Mouse (Mus musculus) midbrain, embryonic 16.5 days (tissue): ENCODE measurements around the gene Ttc30a2. TPM values are rescaled to one million over a fixed set of nuclear protein-coding genes. Genes with fewer than 3 reads are reported as not detected.

ENCODE experiments used
- ATAC-seq: fragments of 200-750 bp; cut with Nextera tagmentation; 2 replicates; pipeline ENCODE4 v1.8.0; 2017; ENCODE audit warnings: moderate TSS enrichment
- H3K27ac ChIP-seq: fragments of 300-500 bp; sonication (generic); 2 replicates; pipeline ENCODE4 v1.5.1; 2014; ENCODE audit warnings: mild to moderate bottlenecking, low read length, mixed read lengths
- H3K27me3 ChIP-seq: fragments of 300-500 bp; sonication (generic); 2 replicates; pipeline ENCODE4 v1.6.1; 2014; ENCODE audit warnings: low read depth, low read length, mixed read lengths; ENCODE audit not compliant: control insufficient read depth, insufficient read depth
- H3K36me3 ChIP-seq: fragments of 300-500 bp; sonication (generic); 2 replicates; pipeline ENCODE4 v1.6.1; 2014; ENCODE audit warnings: mild to moderate bottlenecking, low read length, moderate library complexity, mixed read lengths; ENCODE audit not compliant: control insufficient read depth, insufficient read depth
- H3K4me1 ChIP-seq: fragments of 300-500 bp; sonication (generic); 2 replicates; pipeline ENCODE4 v1.6.1; 2014; ENCODE audit warnings: mild to moderate bottlenecking, low read length, mixed read lengths; ENCODE audit not compliant: control insufficient read depth, insufficient read depth
- H3K4me2 ChIP-seq: fragments of 300-500 bp; sonication (generic); 2 replicates; pipeline ENCODE4 v1.6.1; 2014; ENCODE audit warnings: mild to moderate bottlenecking, low read length, mixed read lengths
- H3K4me3 ChIP-seq: fragments of 300-500 bp; sonication (generic); 2 replicates; pipeline ENCODE4 v1.5.1; 2014; ENCODE audit warnings: low read depth, mild to moderate bottlenecking, low read length, moderate library complexity, mixed read lengths
- H3K9ac ChIP-seq: fragments of 300-500 bp; sonication (generic); 2 replicates; pipeline ENCODE4 v1.6.1; 2014; ENCODE audit warnings: low read depth, low read length, mixed read lengths
- H3K9me3 ChIP-seq: fragments of 300-500 bp; sonication (generic); replicated peaks from 2 replicates; pipeline ENCODE4 v1.6.1; 2014; ENCODE audit warnings: mild to moderate bottlenecking, low read length, mixed read lengths; ENCODE audit not compliant: control insufficient read depth, poor library complexity, severe bottlenecking
- WGBS: fragments of 180-500 bp; shearing (Covaris S2); extraction: QIAGEN DNeasy Blood & Tissue Kit; methylation state at CpG from one replicate; pipeline ENCODE4 v1.1.7; 2014; 5-methylcytosine and 5-hydroxymethylcytosine counted together
- polyA plus RNA-seq: library from polyadenylated mRNA; unstranded; fragments of >200 nt; fragmentation: Nextera tagmentation; extraction: Ambion mirVana; gene quantifications from 2 replicates; pipeline ENCODE4 v1.2.1, GENCODE M21; 2015

The Ttc30a2 gene
- polyA plus RNA-seq, 1 experiment from 2014 or later: 0.78 TPM

DNA sequence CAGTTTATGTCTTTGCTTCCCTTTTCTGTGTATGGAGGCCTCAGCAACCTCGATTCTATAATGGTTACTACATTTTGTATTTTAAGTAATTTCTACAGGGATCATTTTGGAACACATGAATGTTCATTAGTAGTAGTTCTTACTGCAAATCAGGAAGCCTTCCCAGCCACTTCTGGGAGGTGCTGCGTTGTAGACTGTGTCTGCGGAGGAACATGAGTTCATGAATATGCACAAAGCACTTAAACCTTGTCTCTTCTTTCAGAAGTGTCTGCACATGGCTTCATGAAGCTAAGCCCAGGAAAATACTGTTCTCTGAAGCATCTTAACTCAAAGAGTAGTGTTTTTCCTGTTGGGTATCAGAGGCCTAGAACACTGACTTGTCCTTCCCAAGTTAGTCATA is 50.0 kb downstream of the Ttc30a2 start:
- no peaks in the 10 kb centered on the region for H3K4me1 ChIP-seq
- H3K36me3 ChIP-seq: no peaks in the 10 kb centered on the region; the same call in 1 of the 2 replicates
- H3K27me3 ChIP-seq: no peaks in the 10 kb centered on the region
- H3K4me2 ChIP-seq: no peak overlapping the region
- WGBS: 91% methylated on average over 3 of the region's 3 CpGs
- no peak overlapping the region for H3K27ac ChIP-seq
- H3K9ac ChIP-seq: no peak overlapping the region
- H3K9me3 ChIP-seq: no peaks in the 10 kb centered on the region
- ATAC-seq: no peak
- no peak overlapping the region for H3K4me3 ChIP-seq

DNA sequence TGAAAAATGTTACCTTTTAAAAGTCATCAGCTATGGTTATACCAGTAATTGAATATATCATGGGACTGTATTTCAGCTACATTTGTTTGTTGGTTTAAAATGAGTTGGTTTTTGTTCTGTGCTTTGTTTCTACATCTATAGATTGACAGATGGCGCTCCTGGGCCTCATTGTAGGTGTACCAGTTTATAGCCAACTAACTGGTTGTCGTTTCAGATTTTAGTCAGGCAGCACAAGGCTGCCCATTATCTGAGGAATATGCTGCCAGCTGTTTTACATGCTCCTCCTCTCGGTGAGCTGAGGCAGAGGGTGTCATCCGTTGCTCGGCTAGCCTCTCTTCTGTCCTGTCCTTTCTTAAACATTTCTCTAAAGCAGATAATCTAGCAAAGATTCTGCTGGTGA is 51.9 kb downstream of the Ttc30a2 start:
- Histone ChIP-seq H3K27ac (no peak overlapping the region), H3K4me2 (no peak overlapping the region)

More for the DNA sequence above, 51.9 kb downstream of the Ttc30a2 start:
- Histone ChIP-seq H3K4me1 (no peaks in the 10 kb centered on the region), H3K9ac (no peak overlapping the region), H3K4me3 (no peak overlapping the region), H3K9me3 (no peaks in the 10 kb centered on the region), H3K27me3 (no peaks in the 10 kb centered on the region), H3K36me3 (no peaks in the 10 kb centered on the region; the same call in 1 of the 2 replicates)
- WGBS: 74% methylated on average over 5 of the region's 5 CpGs
- no peak for ATAC-seq

Other genes starting within 250 kb of the Ttc30a2 start
- 26.5 and 26.7 TPM in 2 replicates for gene Agps, start 146.0 kb downstream of the Ttc30a2 start, polyA plus RNA-seq
- 21.4 and 22.7 TPM in 2 replicates for gene Ttc30b, start 39.6 kb downstream of the Ttc30a2 start, polyA plus RNA-seq
- gene Ttc30a1, start 3.8 kb upstream of the Ttc30a2 start, polyA plus RNA-seq: 8.8 and 10.2 TPM in 2 replicates